Mouse (Mus musculus): Measurements from ENCODE around the gene Kcnn4. TPM values are rescaled to one million over a fixed set of nuclear protein-coding genes. Genes with fewer than 3 reads are reported as not detected.

The Kcnn4 gene
- polyA plus RNA-seq, 1 experiment from 2014 or later: 41.0 TPM

DNA sequence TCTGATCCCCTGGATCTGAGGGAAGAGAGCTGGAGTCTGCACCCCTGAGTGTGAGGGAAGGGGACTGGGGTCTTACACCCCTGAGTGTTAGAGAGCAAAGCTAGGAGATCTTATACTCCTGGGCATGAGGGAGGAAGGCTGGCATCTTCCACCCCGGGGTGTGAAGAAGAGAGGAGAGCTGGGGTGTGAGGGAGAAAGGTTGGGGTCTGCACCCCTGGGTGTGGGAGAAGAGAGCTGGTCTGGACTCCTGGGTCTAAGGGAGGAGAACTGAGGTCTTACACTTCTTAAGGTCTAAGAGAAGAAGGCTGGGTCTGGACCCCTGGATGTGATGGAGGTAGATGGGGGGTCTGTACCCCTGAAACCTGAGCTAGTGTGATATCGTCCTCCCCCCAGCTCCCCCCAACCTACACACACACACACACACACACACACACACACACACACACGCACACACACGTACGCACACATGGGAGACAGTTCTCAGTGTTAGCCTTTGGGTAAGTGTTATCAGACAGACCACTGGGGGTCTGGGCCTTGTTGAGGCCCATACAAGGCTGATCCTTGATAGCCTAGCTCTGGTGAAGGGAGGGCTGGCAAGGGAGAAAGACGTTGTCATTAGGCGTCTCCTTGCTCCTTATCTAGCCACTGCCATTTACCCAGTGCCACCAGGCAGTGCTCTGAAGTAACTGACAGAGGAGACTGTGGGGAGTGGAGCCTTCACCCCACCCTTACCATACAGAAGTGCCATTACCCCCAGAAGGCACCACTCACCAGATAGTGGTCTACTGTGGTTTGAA is 1.1 kb downstream of the Kcnn4 start:
- peaks cover 53% of the 10 kb centered on the region for H3K4me1 ChIP-seq (ENCODE audit: insufficient read depth)
- no peak for TF ChIP-seq CTCF (IDR thresholded peaks at IDR 0.05; ENCODE audit: low read depth)
- TF ChIP-seq EP300 (IDR thresholded peaks at IDR 0.05; ENCODE audit: low read depth): peak; percentile 92
- H3K9me3 ChIP-seq (ENCODE audit: low read length): no peaks in the 10 kb centered on the region
- DNase-seq (peak; percentile 66), ATAC-seq (peak; percentile 86)
- peak overlapping the region; percentile 68 for H3K4me2 ChIP-seq (ENCODE audit: low read depth, low read length)
- H3K9ac ChIP-seq (replicated peaks): peak overlapping the region; percentile 96
- peak overlapping the region; percentile 69 for H3K4me3 ChIP-seq (ENCODE audit: low read depth, low read length)
- WGBS (ENCODE audit: insufficient replicate concordance): 43% methylated on average over 7 of the region's 7 CpGs
- peaks cover 7% of the 10 kb centered on the region; the same call in 1 of the 2 replicates for H3K36me3 ChIP-seq (replicated peaks; ENCODE audit: insufficient read depth, low read length)
- H3K27me3 ChIP-seq (ENCODE audit: insufficient read depth, low read length): no peaks in the 10 kb centered on the region
- H3K27ac ChIP-seq (ENCODE audit: low read depth): peak overlapping the region; percentile 96

DNA sequence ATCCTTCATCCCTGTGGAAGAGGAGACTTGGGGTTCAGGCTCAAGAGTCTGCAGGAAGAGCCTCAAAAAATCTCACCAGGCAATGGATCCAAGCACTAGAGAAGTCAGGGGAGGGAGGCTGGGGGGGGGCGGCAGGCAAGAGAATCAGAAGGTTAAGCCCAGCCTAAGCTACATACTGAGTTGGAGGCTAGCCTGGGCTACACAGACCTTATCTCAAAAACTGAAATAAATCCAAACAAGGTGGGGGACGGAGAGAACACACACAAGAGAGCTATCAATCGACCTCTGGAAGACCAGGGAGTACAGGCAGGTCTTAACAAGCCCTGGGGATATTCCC is 1.7 kb downstream of the Kcnn4 start:
- Histone ChIP-seq H3K4me2 (ENCODE audit: low read depth, low read length) (peak overlapping the region; percentile 68), H3K4me3 (ENCODE audit: low read depth, low read length) (peak overlapping the region; percentile 69), H3K9me3 (ENCODE audit: low read length) (no peaks in the 10 kb centered on the region), H3K27me3 (ENCODE audit: insufficient read depth, low read length) (no peaks in the 10 kb centered on the region), H3K36me3 (replicated peaks; ENCODE audit: insufficient read depth, low read length) (peaks cover 11% of the 10 kb centered on the region; the same call in 1 of the 2 replicates), H3K4me1 (ENCODE audit: insufficient read depth) (peaks cover 55% of the 10 kb centered on the region), H3K27ac (ENCODE audit: low read depth) (peak overlapping the region; percentile 96), H3K9ac (replicated peaks) (peak overlapping the region; percentile 96)
- WGBS (ENCODE audit: insufficient replicate concordance): 42% methylated on average over 3 of the region's 3 CpGs
- ATAC-seq: no peak
- TF ChIP-seq EP300 (IDR thresholded peaks at IDR 0.05; ENCODE audit: low read depth) (no peak), CTCF (IDR thresholded peaks at IDR 0.05; ENCODE audit: low read depth) (no peak)
- no peak for DNase-seq

DNA sequence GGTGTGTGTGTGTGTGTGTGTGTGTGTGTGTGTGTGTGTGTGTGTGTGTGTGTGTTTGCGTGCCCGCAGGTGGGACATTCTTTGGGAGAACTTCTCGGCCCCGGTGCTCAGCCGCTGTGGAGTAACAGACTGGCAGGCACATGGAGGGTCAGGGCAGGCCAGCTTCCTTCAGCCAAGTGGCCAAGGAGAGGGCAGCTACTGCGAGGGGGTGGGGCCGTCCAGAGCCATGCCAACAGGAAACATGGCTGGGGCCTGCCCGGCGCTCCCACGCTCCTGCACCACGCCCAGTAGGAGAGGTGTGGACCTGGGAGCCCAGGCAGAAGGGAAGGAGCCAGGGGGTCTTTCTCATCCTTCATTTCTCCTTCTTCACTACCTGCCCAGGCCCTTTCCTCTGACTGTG is 2.2 kb downstream of the Kcnn4 start:
- H3K4me3 ChIP-seq (ENCODE audit: low read depth, low read length): peak overlapping the region; percentile 69
- H3K36me3 ChIP-seq (replicated peaks; ENCODE audit: insufficient read depth, low read length): peaks cover 12% of the 10 kb centered on the region; the same call in 1 of the 2 replicates
- peak; percentile 7; the same call in 1 of the 2 replicates for ATAC-seq
- H3K9me3 ChIP-seq (ENCODE audit: low read length): no peaks in the 10 kb centered on the region
- peaks cover 53% of the 10 kb centered on the region for H3K4me1 ChIP-seq (ENCODE audit: insufficient read depth)
- peak; percentile 67 for DNase-seq
- no peaks in the 10 kb centered on the region for H3K27me3 ChIP-seq (ENCODE audit: insufficient read depth, low read length)
- no peak for TF ChIP-seq EP300 (IDR thresholded peaks at IDR 0.05; ENCODE audit: low read depth)
- TF ChIP-seq CTCF (IDR thresholded peaks at IDR 0.05; ENCODE audit: low read depth): no peak
- peak overlapping the region; percentile 71 for H3K9ac ChIP-seq (replicated peaks)
- peak overlapping the region; percentile 96 for H3K27ac ChIP-seq (ENCODE audit: low read depth)
- H3K4me2 ChIP-seq (ENCODE audit: low read depth, low read length): peak overlapping the region; percentile 68
- 29% methylated on average over 10 of the region's 11 CpGs for WGBS (ENCODE audit: insufficient replicate concordance)

DNA sequence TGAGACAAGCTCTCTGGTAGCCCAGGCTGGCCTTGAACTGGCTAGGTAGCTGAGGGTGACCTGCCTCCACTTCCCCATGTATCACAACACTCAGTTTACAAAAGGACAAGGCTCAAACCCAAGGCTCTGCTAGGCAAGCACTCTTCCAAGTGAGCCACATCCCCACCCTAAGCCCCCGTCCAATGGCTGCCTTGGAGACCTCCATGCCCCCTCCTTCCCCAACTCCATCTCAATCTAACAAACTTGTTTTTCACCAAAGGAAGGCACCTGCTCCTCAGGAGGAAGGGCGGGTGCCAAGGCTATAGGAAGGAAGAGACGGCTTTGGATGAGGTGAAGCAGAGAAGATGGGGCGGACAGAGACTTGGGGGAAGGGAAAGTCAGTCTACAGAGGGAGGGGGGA is 2.7 kb downstream of the Kcnn4 start:
- Histone ChIP-seq H3K4me2 (ENCODE audit: low read depth, low read length) (peak overlapping the region; percentile 68), H3K9ac (replicated peaks) (peak overlapping the region; percentile 71), H3K4me3 (ENCODE audit: low read depth, low read length) (peak overlapping the region; percentile 69), H3K27me3 (ENCODE audit: insufficient read depth, low read length) (no peaks in the 10 kb centered on the region), H3K4me1 (ENCODE audit: insufficient read depth) (peaks cover 56% of the 10 kb centered on the region), H3K9me3 (ENCODE audit: low read length) (no peaks in the 10 kb centered on the region), H3K27ac (ENCODE audit: low read depth) (peak overlapping the region; percentile 96), H3K36me3 (replicated peaks; ENCODE audit: insufficient read depth, low read length) (peaks cover 12% of the 10 kb centered on the region; the same call in 1 of the 2 replicates)
- DNase-seq (no peak), ATAC-seq (no peak)
- WGBS (ENCODE audit: insufficient replicate concordance): 29% methylated on average over 4 of the region's 4 CpGs
- no peak for TF ChIP-seq CTCF (IDR thresholded peaks at IDR 0.05; ENCODE audit: low read depth)
- no peak for TF ChIP-seq EP300 (IDR thresholded peaks at IDR 0.05; ENCODE audit: low read depth)

DNA sequence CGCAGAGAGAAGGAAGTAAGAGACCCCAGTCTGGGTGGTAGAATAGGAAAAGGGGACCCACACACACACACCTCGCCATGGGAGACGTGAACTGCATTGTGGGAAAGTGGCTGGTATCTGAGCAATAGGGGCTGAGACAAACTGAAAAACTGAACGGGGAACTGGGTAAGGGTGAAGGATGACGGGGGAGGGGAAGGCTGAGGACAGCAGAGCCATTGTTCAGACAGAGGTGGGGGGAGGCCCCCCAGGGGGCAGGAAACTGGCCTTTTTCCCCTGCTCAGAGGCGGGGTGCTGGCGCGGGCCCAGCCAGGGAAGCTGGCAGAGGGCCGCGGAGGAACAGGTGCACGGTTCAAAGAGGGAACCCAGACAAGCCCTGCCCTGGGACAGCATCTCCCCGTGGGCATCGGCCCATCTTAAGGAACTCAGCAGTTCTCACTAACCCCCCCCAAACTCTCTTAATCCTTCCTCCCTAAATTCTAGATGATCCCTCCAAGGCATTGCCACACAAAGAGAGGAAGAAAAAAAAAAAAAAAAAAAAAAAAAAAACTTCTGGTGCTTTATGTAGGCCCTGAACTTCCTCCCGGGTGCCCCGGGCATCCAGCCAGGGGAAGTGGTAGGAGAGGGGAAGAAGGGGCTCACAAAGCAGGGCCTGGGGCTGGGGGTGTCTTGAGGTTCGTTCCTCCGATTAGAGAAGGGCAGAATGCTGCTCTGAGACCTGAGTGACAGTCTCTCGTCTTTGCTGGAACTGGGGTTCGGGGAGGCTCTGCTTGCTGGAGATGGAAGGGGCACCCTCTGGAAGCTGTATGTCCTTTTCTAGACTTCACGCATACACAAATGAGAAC is 3.7 kb downstream of the Kcnn4 start:
- Histone ChIP-seq H3K9me3 (ENCODE audit: low read length) (no peaks in the 10 kb centered on the region), H3K36me3 (replicated peaks; ENCODE audit: insufficient read depth, low read length) (peaks cover 21% of the 10 kb centered on the region), H3K4me2 (ENCODE audit: low read depth, low read length) (peak overlapping the region; percentile 68), H3K27me3 (ENCODE audit: insufficient read depth, low read length) (no peaks in the 10 kb centered on the region), H3K9ac (replicated peaks) (peak overlapping the region; percentile 71), H3K4me3 (ENCODE audit: low read depth, low read length) (peak overlapping the region; percentile 69), H3K27ac (ENCODE audit: low read depth) (peak overlapping the region; percentile 96), H3K4me1 (ENCODE audit: insufficient read depth) (peaks cover 53% of the 10 kb centered on the region)
- ATAC-seq (no peak), DNase-seq (peak; percentile 70)
- no peak for TF ChIP-seq CTCF (IDR thresholded peaks at IDR 0.05; ENCODE audit: low read depth)
- peak; percentile 10; the same call in 1 of the 2 replicates for TF ChIP-seq EP300 (IDR thresholded peaks at IDR 0.05; ENCODE audit: low read depth)
- WGBS (ENCODE audit: insufficient replicate concordance): 23% methylated on average over 17 of the region's 20 CpGs

DNA sequence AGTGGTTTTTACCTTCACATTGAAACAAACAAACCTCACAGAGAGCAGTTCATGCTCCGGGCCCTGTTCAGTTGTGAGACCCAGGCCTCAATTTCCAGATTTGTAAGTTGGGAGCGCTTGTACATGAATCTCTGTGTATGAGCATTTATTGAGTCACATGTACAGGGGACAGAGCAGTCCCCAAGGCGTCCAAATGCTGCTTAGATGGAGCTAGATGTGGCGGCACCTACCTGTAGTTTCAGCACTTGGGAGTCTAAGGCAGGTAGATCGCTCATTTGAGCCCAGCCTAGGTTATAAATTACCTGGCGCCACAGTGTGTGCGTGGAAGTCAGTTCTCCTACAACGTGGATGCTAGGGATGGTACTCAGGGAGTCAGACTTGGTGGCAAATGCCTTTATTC is 6.4 kb downstream of the Kcnn4 start:
- peaks cover 54% of the 10 kb centered on the region for H3K4me1 ChIP-seq (ENCODE audit: insufficient read depth)
- peaks cover 47% of the 10 kb centered on the region for H3K36me3 ChIP-seq (replicated peaks; ENCODE audit: insufficient read depth, low read length)
- DNase-seq (no peak), ATAC-seq (no peak)
- peak overlapping the region; percentile 37 for H3K4me3 ChIP-seq (ENCODE audit: low read depth, low read length)
- no peaks in the 10 kb centered on the region for H3K27me3 ChIP-seq (ENCODE audit: insufficient read depth, low read length)
- no peak for TF ChIP-seq CTCF (IDR thresholded peaks at IDR 0.05; ENCODE audit: low read depth)
- no peak for TF ChIP-seq EP300 (IDR thresholded peaks at IDR 0.05; ENCODE audit: low read depth)
- 72% methylated on average over 8 of the region's 8 CpGs for WGBS (ENCODE audit: insufficient replicate concordance)
- H3K9ac ChIP-seq (replicated peaks): peak overlapping the region; percentile 65
- peak overlapping the region; percentile 98 for H3K27ac ChIP-seq (ENCODE audit: low read depth)
- peak overlapping the region; percentile 70 for H3K4me2 ChIP-seq (ENCODE audit: low read depth, low read length)
- H3K9me3 ChIP-seq (ENCODE audit: low read length): no peaks in the 10 kb centered on the region
